Mouse (Mus musculus): ENCODE measurements at regions not wholly inside any gene's neighbourhood (a gene's known extent, or its start where the extent isn't known, plus 50 kb on each side); places are given as distances from the start of the nearest gene placed in this dataset.
"Not testable (repeated sequence)": the region's sequence is repeated elsewhere in the genome, so short reads cannot be mapped to it uniquely, and the experiment has no call there.

DNA sequence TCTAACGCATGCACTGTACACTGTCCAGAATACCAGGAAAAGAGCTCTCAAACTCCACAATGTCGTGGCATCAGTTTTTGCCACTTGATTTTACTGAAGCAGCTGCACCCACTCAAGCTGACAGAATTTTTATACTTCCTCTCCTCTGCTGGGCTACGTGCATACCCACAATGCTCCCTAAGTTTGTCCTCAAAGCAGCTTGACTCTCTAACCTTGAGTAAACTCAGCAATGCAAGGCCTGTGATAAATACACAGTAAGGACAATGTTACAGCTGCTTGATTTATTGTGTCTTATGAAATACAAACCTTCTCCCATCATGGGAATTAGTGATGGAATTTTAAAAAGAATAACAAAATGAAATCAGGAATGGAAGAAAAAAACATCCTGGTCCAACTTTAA lies 129.7 kb downstream of the Trmt11 start:
- no peak for DNase-seq (ENCODE audit: extremely low spot score, low read depth, low spot score)

DNA sequence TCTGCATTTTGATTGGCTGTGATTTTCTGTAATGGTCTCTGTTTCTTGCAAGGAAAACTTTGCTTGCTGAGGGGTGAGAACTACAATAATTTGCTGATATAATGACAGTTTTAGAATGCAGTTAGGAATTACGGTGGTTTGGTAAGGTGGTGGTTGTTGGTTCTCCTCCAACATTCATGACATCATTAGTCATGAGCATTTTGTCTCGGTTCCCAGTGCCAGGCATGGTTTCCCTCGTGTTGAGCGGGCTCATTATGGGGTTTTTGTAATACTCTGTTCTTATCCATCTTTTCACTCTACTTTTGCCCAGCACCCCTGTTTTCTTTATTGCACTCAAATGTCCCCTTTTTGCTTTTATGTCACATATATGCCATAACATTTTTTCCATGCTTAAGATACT lies 149.9 kb downstream of the Trmt11 start:
- no peak for DNase-seq (ENCODE audit: extremely low spot score, low read depth, low spot score)

DNA sequence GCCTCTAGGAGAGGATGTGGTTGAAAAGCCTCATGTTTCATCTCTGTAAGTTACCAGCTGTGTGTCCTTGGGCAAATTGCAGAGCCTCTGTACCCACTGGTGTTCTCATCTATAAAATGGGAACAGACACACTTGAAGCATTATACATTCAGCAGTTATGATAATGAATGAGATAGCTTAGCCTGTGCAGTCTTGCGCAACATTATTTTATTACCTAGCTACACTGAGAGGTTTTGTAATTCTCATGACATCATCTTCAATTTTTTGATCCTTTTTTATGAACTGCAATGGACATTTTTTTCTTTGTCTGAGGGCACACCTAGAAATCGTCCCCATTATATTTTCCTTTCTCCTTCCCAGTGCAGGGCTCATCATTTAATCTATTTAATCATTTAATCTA lies 153.5 kb downstream of the Trmt11 start:
- DNase-seq (ENCODE audit: extremely low spot score, low read depth, low spot score), result no peak

DNA sequence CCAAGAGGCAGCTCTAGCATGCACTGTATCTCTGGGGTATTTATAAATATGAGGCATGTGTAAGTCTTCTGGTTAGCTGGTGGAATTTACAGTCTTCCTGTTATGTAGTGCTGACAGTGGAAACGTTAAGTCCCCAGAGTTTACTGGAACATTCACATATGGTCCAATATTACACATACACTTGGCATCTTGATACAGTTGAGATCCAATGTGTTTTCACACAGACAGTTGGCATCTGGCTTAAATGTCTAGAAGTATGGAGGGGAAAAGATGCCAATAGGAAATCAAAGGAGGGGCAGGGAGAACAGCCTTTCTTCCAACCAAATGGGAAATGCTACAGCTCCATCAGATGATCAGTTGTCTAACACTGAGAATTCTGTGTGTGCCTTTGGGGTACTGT lies 154.0 kb downstream of the Trmt11 start:
- no peak for DNase-seq (ENCODE audit: extremely low spot score, low read depth, low spot score)

DNA sequence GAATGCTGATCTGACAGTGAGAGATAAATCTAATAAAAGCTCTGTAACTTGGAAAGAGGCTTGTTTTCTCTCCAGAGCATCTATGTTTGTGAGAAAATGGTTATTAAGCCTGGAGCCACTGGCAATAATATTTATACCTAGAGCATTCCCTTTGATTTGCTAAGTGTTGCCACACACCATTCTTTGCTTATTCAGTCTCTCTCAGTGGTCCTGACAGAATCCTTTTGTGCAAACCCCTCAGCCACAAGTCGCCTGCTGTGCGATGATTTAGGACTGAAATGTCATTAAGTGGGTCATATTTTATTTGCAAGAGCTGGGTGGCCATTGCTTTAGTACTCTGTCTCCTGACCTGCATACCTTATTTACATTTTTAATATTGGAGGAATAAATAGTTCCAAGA lies 160.7 kb downstream of the Trmt11 start:
- no peak for DNase-seq (ENCODE audit: extremely low spot score, low read depth, low spot score)

DNA sequence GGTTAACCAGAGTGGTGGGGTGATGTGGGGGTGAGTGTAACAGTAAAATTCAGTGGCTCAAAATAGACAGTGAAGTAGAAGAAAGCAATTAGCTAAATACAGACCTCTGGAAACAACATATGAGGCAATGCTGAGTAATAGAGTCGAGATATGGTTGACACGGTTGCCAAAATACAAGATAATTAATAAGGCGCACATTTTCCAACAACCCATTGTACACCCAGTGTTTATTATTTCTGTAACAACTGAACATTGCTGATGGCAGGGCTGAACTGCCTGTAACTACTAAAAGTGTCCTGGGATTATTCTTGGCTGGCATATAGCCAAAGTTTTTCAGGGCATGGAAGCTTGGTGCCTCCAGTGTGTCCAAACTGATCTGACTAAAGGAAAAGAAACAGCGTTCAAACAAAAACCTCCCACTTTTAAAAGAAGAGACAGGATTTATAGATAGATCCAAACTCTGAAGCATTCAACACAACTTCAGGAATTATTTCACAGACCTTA lies 174.1 kb downstream of the Trmt11 start:
- DNase-seq (ENCODE audit: extremely low spot score, low read depth, low spot score), result no peak

DNA sequence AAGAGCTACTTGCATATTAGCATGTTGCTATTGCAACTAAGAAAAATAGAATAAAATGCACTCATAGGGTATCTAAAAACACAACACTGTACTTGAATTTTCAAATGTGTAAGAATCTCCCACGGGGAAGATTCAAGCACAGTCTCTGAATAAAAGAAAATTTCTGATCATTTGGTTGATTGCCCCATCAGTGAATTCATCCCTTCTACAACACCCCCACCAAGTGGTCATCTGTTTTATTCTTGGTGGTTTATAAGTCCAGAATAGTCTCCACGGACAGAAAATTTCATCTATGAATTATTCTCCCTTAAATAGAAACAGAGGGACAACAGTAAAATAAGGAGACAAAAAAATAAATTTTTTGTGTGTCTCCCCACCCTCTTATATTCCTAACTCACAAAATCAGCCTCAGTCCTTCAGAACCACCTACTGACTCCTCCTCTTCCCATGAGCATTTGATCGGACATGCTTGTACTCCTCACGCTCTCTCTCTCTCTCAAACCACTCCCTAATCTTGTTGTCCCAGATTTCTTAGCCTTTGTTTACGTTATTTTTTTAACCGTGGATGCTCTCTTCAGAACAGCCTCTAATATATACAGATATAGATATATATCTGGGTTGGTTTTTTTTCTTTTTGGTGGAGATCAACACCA lies 181.0 kb downstream of the Trmt11 start:
- no peak for DNase-seq (ENCODE audit: extremely low spot score, low read depth, low spot score)

DNA sequence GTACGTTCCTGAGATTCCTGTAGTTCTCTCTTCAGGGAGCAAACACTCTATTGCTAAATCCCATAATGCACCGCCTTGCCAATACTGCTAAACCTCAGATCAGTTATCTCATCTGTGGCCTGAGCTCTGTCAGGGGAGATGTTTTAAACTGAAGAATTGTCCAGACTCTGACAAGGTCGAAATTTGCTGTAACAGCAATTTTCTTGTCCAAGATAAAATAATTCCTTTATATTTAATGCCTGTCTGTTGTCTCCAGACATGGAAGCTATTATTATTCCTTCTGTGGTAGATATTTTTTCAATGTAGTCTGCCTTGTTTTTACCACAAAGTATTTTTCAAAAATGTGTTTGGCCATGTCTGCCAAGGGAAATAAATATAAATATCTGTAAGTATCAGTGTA lies 184.2 kb downstream of the Trmt11 start:
- no peak for DNase-seq (ENCODE audit: extremely low spot score, low read depth, low spot score)

DNA sequence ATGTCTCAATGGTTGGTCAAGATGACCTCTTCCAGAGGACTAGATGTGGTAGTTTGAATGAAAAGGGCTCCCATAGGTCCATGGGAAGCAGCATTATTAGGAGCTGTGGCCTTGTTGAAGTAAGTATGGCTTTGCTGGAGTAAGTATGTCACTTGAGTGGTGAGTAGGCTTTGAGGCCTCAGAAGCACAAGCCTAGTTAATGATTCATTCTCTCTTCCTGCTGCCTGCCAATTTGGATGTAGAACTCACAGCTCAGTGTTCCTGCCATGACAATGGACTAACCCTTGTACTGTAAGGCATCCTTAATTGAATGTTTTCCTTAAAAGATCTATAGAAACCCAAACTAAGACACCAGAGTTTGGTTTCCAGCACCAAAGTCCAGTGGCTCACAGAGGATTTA lies 188.8 kb downstream of the Trmt11 start:
- no peak for DNase-seq (ENCODE audit: extremely low spot score, low read depth, low spot score)

DNA sequence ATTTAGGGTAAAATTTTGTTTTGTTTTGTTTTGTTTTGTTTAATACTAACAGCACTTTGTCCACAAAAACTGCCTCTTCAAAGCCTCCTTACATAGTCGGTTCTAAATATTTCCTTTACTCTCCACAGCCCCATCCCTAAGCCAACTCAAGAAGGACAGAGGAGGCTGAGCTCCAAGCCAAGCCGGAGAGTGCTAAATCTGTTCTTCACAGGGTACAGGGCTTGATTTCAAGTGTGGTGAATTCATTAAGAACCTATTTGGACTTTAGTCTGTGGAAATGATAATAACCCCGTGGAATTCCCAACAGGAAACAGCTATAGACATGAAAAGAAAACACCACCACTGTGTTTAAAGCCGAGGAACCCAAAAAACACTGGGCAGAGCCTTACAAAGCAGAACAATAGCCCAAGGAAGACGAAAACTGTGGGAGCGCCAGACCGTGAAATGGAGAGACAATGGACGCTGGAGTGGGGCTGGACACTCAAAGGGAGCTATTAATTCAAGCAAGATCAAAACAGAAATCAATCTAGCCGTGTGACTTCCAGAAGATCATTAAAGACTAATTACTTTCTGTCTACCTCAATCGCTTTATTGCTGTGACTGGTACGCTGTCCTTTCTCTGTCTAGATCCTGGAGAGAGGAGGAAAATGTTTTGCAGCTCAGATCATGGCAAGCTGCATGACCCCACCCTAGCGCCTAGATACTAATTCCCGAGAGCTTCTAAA lies 194.7 kb downstream of the Trmt11 start:
- DNase-seq (ENCODE audit: extremely low spot score, low read depth, low spot score), result no peak

DNA sequence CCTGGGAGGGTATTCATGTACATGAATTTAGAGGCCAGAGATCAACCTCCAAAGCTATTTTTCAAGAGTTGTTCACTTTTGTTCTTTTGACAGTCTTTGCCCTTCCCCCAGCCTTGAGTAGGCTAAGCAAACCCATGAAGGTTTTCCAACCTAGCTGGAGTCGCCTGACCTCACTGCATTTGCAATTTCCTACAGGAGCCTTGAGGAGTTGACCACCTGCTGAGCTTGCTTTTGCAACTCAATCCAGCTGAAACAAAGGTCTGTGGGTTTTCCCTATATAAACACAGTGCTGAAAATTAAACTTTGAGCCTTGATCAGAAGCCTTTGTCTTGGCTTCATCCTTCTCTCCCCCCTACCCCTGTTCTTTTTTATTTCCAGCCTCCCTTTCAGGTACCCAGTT lies 170.2 kb upstream of the Cenpw start:
- DNase-seq (ENCODE audit: extremely low spot score, low read depth, low spot score), result no peak

DNA sequence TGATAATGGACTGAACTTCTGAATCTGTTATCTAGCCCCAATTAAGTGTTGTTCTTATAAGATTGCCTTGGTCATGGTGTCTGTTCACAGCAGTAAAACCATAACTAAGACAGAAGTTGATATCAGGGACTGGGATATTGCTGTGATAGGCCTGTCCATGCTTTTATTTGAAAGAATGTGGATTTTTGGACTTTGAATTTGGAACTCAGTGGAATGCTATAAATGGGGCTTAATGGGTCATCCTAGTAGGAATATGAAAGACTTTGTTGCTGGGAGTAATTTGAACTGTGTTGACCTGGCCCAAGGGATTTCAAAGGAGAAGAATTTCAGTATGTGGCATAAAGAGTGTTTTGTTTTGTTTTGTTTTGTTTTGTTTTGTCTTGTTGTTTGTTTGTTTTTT lies 160.5 kb upstream of the Cenpw start:
- not testable (repeated sequence) for DNase-seq (ENCODE audit: extremely low spot score, low read depth, low spot score)

DNA sequence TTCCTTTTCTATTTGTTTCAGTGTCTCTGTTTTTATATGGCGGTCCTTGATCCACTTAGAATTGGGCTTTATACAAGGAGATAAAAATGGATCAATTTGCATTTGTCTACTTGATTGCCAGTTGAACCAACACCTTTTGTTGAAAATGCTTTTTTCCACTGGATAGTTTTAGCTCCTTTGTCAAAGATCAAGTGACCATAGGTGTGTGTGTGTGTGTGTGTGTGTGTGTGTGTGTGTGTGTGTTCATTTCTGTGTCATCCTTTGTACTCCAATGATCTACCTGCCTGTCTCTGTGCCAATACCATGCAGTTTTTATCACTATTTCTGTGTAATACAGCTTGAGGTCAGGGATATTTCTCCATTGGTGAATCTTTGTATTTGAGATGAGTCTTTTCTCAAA lies 158.7 kb upstream of the Cenpw start:
- no peak for DNase-seq (ENCODE audit: extremely low spot score, low read depth, low spot score)

DNA sequence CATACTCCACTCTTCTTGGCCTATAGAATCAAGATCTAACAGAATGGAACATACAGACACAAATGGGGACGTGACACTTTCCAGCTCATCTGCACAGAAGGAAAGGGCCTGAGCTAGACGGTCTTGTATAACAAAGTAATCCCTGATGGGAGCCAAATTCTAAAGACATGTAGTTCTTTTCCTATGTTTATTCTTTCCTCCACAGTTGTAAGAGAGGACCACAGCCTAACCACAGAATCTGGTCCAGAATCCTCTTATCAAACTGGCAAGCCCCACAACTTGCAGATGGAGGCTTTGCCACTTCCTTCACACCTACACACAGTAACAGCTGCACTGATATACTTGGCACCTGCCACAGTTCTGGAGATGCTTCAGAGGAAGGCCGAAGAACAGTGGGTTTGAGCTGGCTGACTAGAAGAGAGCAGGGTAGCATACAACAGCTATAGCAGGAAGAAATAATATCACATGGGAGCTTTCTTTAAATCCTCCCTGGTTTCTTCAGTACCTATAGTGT lies 142.7 kb upstream of the Cenpw start:
- DNase-seq (ENCODE audit: extremely low spot score, low read depth, low spot score), result no peak

DNA sequence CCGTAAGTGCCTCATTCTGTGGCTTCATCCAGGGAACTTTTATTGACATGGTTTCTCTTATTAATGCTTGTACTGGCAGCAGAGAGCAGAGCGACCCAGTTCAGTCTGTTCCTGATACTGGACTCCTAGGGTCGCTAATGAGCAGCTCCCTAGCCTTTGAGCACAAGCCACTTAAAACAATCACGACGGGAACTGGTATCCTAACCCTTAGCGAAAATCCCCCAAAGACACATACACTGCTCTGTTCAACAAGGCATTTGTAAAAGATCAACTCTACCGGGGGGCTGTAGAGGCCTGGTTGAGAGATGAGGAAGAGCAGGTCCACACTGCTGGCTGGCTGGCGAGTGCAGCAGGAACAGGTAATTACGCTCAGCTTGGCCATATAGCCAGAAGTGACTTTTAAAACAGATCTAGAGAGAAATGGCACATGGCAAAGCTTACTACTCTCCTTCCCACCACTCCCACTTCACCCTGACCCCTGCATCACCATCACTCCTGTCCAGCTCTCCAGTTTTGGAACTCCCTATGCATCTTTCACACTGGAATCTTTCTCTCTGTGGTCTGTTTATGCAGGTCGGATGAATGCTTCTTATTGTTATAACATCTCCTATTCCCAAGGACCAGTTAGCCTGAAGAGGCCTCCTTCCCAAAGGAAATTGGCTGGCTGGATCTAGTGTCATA lies 128.1 kb upstream of the Cenpw start:
- no peak for DNase-seq (ENCODE audit: extremely low spot score, low read depth, low spot score)

DNA sequence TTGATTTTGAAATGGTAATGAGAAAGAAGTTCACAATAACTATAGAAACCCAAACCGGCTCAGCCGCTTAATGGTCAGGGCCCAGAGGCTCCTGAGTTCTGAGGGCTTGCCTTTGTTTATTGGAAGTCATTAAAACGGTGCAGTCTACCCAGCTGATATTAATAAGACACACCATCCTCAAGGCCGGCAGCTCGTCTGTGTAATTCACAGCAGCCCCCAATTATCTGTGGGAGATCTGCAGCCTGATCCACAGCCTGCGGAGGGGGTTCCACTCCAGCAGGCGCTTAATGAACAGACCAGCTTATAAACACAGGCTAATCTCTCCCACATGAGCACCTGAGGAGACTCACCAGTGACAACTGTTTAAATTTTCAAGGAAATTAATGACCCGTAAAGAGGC lies 127.5 kb upstream of the Cenpw start:
- peak; percentile 62 for DNase-seq (ENCODE audit: extremely low spot score, low read depth, low spot score)

DNA sequence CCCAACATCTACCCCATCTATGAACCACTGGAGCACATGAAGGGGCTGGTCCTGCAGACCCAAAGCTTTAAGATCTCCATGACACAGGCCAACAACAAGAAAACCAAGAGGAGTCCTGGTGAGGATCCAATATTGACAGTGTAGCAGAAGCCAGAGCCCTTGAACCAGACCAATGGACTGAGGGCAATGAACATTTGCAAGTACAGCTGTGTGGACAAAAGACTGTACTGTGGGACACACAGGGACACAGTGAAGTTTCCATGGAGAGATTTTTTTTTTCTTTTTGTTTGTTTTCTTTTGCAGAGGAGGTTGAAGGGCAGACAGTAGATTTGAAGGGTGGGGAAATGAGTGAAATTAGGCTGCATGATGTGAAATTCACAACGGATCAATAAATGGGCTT lies 126.5 kb upstream of the Cenpw start:
- DNase-seq (ENCODE audit: extremely low spot score, low read depth, low spot score), result no peak

DNA sequence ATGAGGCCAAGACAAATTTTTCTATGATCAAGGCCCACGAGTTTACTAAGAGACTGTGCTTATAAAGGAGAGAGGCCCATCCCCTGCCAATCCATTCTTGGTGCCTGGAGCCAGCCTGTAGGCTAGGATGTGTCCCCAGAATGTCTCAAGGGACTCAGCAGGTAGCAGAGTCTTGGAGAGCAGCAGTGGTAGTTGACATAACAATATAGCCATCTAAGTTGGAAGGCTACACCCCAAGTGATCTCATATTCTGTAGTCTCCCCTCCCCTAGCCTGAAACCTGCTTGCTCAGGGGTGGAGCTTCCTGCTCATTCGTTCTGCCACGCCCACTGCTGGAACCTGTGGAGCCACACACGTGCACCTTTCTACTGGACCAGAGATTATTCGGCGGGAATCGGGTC lies 95.5 kb upstream of the Cenpw start:
- not testable (repeated sequence) for DNase-seq (ENCODE audit: extremely low spot score, low read depth, low spot score)

DNA sequence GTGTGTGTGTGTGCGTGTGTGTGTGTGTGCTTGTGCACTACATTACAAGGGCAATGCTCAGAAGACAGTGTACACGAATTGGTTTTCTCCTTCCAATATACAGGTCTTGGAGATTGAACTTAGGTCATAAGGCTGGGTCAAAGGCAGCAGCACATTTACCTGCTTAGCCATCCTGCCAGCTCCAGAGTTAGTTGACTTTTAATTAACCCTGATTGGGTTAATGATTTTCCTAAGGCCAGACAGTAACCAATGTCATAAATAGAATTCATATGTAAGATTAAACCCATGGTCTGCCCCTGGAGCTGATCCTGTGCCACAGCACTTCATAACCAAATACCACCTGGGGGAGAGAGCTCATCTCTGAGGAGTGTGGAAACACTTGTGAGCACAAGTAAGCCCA lies 81.3 kb upstream of the Cenpw start:
- DNase-seq (ENCODE audit: extremely low spot score, low read depth, low spot score), result no peak

DNA sequence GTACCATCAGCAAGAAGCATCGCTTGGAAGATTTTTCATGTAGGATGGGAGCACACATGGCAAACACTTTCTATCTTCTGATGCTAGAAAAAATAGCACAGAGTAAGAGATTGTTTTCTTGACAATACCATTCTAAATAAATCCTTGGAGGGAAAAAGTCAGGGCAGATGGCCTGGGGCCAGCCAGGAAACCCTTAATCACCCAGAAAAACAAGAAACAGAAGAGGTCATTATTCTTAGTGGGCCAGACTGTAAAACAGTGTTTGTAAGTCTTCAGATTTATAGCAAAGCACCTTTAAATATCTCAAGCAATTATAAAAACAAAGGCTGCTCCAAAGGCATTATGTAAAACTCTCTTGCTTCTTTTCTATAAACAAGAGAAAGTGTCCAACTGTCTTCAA lies 80.1 kb upstream of the Cenpw start:
- DNase-seq (ENCODE audit: extremely low spot score, low read depth, low spot score), result peak; percentile 6

DNA sequence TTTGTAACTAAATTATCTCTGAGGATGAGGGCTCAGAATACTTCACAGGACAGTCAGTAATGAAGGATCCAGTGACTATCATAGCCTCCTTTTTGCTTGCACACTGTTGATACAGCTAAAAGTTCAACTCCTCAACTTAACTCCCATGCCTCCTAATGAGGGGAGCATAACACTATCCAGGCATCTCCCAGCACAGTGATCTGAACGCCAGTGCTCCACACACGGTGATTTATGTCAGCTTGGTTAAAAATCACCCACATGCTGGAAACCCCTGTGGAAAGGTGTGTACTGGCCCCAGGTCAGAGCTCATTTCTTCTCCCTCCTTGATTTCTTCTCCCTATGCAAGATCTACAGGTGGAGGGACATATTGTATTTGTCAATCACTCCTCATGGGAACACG lies 79.6 kb upstream of the Cenpw start:
- DNase-seq (ENCODE audit: extremely low spot score, low read depth, low spot score), result peak; percentile 24

DNA sequence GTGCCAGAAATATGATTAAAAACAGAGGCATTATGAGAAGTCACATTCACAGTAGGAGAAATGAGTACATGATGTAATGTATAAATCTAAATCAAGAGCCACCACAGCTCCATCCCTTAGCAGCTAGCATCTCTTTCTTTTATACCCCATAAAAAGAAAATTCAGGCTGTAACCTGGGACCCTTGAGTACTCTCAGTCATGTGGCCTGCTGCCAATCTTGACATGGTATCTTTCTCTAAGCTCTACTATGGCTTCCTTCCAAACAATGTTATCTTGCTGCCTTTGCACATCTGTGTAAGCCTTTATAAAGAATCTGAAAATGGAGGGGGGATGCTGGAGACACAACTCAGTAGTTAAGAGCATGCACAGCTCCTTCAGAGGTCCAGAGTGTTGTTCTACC lies 78.6 kb upstream of the Cenpw start:
- no peak for DNase-seq (ENCODE audit: extremely low spot score, low read depth, low spot score)

Measured in hindlimb bud, embryonic 11.5 days (tissue).